Mouse (Mus musculus) left cerebral cortex, postnatal 10 days (tissue): ENCODE data around the gene Wwox. TPM values are rescaled to one million over a fixed set of nuclear protein-coding genes. Genes with fewer than 3 reads are reported as not detected.
A peak's percentile ranks its signal among the peaks of the same experiment; 100 is the strongest.

Experiments used
- DNase-seq, 2 experiments: peaks; one replicate each; pipeline ENCODE4 v3.0.0; 2021 to 2022; ENCODE audit warnings: low spot score in 2 of 2, mixed read lengths in 1 of 2; ENCODE audit errors: extremely low spot score in 1 of 2
- intact Hi-C: fragments of 180-260 bp; cut with DNase I; formaldehyde crosslinking; loops from one replicate; pipeline ENCODE4 v1.15.1; 2025
- total RNA-seq, 2 experiments: library from RNA; stranded (reverse); gene quantifications; 2 replicates each; pipeline ENCODE4 v1.2.3; 2021

Gene Wwox
- total RNA-seq, 2 experiments from 2014 or later, result 12.5 to 13.4 TPM

- DNase-seq, result no peak
- intact Hi-C loops, result no loop called here
These were observed 546.5 kb downstream of the Wwox start for GRCm38 (mm10) chr8:114985996-114986395.

DNA sequence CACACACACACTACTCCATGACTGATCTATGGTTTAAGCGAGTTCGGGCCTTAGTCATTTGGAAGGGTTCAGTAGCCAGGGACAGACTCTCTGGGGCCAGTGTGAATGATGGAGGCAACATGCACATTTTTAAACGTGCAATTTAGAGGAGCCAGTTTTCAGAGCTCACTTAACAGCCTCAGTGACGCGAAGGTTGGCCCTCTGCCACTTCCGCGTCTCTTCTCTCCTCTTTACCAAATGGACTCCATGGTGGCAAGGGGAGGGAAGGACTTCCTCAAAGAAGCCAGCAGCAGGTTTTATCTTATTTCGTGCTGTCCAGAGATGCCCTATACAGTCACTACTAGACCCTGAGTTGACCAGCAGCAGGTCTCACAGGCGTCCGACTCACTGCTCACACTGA, 547.5 kb downstream of the Wwox start:
- peak in 1 of 2 experiments; percentile 41 for DNase-seq
- intact Hi-C loops, result no loop called here

GRCm38 (mm10) chr8:114990865-114991613, 551.6 kb downstream of the Wwox start:
- intact Hi-C loops, result no loop called here
- no peak for DNase-seq

- intact Hi-C loops, result no loop called here
- DNase-seq, result no peak
These were observed 561.3 kb downstream of the Wwox start for GRCm38 (mm10) chr8:115000736-115001135.

DNA sequence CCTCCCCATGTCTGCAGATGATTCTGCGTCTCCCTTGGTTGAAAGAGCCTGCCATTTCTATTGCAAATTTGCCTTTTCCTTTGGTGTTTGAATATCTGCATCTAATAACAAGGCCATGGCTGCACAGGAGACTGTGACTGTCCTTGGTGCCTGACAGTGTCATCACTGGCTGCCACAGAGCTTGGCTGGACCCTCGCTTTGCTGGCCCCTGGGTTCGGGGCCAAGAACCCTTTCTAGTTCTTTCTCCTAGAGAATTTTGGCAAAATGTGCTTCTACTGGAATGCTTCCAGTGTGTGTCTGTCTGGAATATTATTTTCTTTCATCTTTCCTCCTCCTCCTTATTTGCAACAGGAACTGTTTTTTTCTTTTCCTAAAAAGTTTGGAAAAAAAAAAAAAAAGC, 565.6 kb downstream of the Wwox start:
- DNase-seq, result no peak
- intact Hi-C loops, result no loop called here

DNA sequence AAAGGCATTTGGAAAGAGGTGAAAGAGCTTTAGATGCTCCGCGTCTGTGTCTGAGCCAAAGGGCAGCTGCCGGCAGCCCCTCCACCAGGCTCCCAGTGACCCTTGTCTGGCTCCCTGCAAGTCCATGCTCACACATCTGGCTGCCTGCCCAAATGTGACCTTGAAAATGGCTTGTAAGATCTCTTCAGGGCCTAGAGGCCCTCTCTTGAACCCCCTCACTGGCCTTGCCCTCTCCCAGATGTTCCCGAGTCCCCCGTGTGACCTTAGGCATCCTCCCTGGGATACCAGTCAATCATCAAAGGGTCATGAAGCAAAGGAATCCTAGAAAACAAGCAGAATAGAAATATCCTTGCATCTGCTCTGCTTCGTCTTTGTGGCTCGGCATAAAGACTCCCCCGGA, 567.1 kb downstream of the Wwox start:
- DNase-seq, result peak in 1 of 2 experiments; percentile 54
- intact Hi-C loops, result no loop called here

DNA sequence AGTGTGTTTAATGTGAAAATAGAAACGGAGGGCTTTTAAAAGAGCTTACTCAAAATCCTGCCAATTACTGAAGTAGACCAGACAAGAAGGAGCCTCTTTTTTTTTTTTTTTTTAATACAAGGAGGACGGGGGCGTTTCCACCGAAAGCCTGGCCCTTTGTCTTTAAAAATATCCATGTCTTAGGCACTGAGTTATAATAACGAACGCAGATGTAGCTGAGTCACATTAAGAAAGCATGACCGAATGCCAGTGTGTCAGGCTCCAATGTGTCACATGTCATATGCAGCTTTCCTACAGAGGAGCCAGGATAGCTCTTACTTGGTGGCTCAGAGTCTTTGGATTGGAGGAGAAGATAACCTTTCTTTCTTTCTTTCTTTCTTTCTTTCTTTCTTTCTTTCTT, 567.8 kb downstream of the Wwox start:
- intact Hi-C loops, result no loop called here
- DNase-seq, result no peak

- intact Hi-C loops, result no loop called here
These were observed 569.5 kb downstream of the Wwox start for GRCm38 (mm10) chr8:115008624-115009620.

GRCm38 (mm10) chr8:115009897-115010768, 570.7 kb downstream of the Wwox start:
- DNase-seq, result no peak
- intact Hi-C loops, result no loop called here

More at GRCm38 (mm10) chr8:115008624-115009620, 569.5 kb downstream of the Wwox start:
- no peak for DNase-seq

- intact Hi-C loops, result no loop called here
- no peak for DNase-seq
These were observed 571.3 kb downstream of the Wwox start for GRCm38 (mm10) chr8:115010769-115011073.

DNA sequence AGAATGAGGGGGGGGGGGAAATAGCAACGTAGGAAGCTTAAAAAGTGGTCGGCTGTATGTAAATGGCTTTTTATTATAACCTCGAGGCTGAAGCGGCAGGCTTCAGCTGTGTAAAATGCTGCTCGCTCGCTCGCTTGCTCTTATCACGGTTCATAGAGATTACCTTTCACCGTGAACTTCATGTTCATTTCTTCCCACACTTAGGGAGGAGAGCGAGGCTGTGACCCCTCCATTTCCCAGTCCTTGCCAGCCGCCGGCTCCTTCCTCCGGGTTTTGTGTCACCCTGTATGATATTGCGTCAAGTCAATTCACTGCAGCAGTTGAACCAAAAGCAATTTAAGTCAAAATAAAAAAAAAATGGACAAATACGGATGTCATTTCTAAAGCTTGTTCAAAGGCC, 580.2 kb downstream of the Wwox start:
- intact Hi-C loops, result no loop called here
- DNase-seq, result no peak

- no peak for DNase-seq
- intact Hi-C loops, result no loop called here
These were observed 582.3 kb downstream of the Wwox start for GRCm38 (mm10) chr8:115021731-115022130.

GRCm38 (mm10) chr8:115024062-115024461, 584.6 kb downstream of the Wwox start:
- intact Hi-C loops, result no loop called here
- no peak for DNase-seq

- DNase-seq, result no peak
- intact Hi-C loops, result no loop called here
These were observed 586.1 kb downstream of the Wwox start for GRCm38 (mm10) chr8:115025390-115026098.

GRCm38 (mm10) chr8:115026201-115026600, 586.7 kb downstream of the Wwox start:
- DNase-seq, result no peak
- intact Hi-C loops, result no loop called here

DNA sequence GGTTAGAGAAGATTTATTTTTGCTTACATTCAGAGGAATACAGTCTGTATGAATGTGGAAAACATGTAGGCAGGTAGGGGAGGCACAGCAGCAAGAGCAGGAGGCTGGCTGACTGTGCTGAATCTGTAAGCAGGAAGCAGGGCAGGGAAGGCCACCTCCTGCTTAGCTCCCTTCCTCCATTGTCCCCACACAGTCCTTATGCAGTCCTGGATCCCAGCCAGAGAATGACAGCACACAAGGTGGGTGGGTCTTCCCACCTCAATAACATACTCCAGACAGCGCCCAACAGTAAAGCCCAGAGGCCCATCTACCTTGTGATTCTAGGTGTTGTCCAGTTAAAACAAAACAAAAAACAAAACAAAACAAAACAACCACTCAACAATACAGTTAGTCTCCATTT, 593.7 kb downstream of the Wwox start:
- intact Hi-C loops, result no loop called here
- DNase-seq, result peak in 1 of 2 experiments; percentile 33

DNA sequence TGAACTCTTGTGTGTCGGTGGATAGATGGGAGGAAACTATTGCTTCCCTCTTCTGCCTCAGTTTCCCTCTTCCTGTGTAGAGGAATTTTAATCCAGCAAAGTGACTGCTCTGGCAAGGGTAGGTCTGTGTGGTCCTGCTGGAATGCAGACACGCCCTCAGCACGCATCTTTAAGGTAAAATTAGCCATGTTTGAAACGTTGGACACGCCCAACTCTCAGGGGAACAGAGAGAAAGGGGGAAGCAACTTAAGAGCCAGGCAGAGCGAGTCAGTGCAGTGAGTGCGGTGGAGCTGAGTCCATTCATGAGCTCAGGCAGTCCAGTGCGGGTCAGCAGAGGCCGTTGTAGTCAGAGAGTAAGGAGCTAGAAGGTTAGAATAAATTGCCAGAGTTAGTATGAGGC, 596.6 kb downstream of the Wwox start:
- intact Hi-C loops, result no loop called here
- DNase-seq, result no peak

DNA sequence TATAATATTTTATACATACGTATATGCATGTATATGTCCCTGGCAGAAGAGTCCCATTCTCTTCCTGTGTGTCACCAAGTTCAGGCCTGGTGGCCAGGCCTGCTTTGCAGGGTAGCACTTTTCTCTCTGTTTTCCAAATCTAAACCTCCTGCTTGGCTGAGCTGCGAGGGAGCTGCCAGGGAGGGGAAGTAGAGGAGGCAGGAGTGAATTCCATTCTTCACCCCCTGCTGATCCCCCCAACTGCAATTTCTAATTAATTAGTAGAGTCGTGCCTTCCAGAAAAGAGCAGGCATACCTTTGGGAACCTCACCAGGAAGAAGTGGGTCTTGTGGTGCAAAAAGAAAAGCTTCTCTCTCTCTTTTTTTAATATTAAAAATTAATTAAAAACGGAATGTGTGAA, 599.0 kb downstream of the Wwox start:
- intact Hi-C loops, result no loop called here
- no peak for DNase-seq

- intact Hi-C loops, result no loop called here
- DNase-seq, result no peak
These were observed 606.3 kb downstream of the Wwox start for GRCm38 (mm10) chr8:115045746-115046145.
